Mouse (Mus musculus) spleen, adult 2 months (tissue): Measurements from ENCODE around the gene Odf3b.

Experiments used
- CTCF ChIP-seq: fragments of 200-500 bp; IDR thresholded peaks from 2 replicates; pipeline ENCODE4 v1.5.1; 2011; ENCODE audit warnings: mild to moderate bottlenecking, inconsistent platforms; ENCODE audit not compliant: insufficient read depth, insufficient read length, insufficient replicate concordance; ENCODE audit errors: extremely low read depth
- POLR2A ChIP-seq: fragments of 200-500 bp; IDR thresholded peaks from 2 replicates; pipeline ENCODE4 v1.6.1; 2011; ENCODE audit warnings: low read depth, low read length, inconsistent platforms

DNA sequence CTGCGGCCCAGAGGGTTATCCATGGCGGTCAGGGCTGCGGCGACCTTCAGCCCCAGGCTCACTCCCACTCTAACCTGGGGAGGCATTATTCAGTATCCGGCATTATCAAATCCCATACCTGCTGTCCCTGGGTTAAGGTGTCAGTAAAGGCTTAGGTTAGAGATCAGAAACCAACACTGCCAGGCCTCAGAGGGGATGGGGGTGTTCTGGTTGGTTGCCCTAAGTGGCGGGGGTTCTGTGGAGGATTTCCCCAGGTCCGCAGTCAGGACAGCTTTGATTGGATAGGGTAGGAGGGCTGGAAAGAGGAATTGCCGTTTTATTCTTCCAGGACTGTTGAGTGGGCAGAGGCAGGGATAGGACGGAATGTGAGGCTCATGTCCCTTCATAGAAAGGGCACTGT is 4.7 kb downstream of the Odf3b start:
- TF ChIP-seq CTCF (no peak), POLR2A (no peak)
